Mouse (Mus musculus) B cell, adult 2 months (primary cell): ENCODE data around the gene Dars2.
A peak's percentile ranks its signal among the peaks of the same experiment; 100 is the strongest.
"Not testable (repeated sequence)": the region's sequence is repeated elsewhere in the genome, so short reads cannot be mapped to it uniquely, and the experiment has no call there.

Source experiments
- DNase-seq, 2 experiments: peaks; one replicate each; pipeline ENCODE4 v3.0.0; 2022

Dars2 gene

DNA sequence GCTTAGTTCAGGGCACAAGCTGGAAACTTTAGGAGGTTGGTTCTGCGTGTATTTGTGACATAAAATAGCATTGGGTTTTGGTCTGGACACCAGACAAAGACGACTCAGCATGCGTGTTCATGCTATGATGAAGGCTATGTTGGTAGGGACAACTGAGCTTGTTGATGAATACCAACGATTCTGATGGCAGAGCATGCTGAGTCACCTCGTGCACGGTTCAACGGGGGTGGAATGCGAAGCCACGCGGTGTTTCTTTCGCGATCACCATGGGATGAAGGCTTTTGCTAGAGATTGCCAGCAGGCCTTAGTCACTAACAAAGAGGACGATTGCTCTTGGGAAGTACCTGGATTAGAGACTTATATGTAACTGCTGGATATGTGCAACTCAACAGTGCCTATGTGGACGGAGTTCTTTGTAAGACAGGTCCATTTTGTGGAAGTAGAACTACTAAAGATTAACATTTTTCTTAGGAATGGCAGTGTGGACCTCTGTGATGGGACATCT, 35.1 kb downstream of the Dars2 start:
- no peak for DNase-seq

DNA sequence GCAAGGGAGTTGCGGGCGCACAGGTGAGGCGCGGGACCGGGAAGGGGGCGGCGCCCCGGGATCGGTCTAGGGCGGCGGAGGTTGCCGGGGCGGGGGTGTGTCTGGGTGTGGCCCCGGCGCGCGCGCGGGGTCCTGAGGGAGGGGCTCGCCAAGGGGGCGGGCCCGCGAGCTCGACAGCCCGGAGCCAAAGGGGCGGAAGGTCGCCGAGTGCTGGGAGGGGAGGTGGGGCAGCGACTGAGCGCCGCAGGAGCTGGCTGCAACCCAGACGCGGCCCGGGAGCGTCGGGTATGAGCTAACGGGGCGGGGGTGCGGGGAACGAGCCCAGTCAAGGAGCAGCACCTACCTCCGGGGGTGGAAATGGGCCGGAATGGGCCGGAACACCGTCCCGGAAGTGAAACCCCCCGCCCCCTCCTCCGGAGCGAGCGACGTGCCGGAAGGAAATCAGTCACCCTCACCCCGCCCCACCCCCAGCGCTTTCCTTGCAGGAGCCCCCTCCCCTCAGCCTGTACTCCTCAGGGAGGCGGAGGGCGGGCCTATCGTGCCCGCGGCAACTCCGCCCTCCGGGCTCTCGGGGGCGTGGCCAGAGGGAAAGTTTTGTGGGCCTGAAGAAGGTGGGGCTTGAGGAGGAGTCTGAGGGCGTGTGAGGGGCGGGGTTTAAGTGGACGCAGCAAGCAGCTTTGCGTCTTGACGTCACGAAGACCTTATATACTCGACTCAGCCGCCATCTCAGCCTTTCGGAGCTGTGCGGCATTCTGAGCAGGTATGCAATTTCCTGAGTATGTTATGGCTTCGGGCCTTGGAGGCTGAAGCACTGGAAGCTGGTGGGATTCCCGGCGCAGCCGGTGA, 35.8 kb downstream of the Dars2 start, which contains the start of gene Zbtb37:
Gene Zbtb37 (minus strand): TSS at position 415 of the 846 bp plus-strand sequence.
- peak; percentile 99 for DNase-seq

DNA sequence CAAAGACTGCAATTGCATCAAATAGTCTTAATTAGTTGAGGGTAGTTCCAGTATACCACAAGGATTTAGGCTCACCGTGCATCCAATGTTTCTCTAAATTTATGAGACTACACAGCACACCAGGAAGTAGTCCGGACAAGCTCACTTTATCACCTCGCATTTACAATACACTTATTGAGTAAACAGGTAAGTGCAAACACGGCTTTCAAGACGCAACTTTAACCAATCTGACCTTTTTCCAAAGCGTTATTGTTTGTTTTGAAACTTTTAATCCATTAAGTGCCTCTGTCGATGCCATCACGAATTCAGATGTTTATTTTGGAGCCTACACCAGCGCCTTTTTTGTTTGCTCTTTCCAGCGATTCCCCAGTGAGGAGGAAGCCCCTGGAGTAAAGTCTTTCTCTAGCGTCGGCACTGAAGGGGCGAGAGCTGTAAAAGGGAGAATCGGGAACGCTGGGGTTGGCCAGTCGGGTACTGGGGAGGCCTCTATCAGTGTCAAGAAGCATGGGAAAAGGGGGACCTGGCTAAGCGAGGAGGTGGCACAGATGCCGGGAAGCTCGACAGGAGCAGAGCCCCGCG, 36.5 kb downstream of the Dars2 start:
- peak in 1 of 2 experiments; percentile 9 for DNase-seq

DNA sequence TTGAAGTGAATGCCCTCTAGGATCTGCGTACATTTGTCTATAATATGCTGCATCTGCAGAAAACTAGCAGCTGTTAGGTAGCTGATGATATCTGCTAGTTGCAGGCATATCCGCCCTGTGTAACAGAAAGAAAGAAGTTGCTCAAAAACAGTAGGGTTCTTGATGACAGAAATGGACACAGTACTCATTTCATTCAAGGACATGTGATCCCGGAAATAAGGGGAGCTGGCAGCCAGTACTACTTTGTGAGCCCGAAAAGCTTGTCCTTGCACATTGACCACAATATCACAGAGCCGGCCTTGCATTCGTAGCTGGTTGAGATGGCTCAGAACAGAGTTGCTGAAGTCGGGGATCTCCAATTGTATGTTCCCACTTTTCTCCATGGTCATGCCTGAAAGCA, 38.1 kb downstream of the Dars2 start:
- no peak for DNase-seq

DNA sequence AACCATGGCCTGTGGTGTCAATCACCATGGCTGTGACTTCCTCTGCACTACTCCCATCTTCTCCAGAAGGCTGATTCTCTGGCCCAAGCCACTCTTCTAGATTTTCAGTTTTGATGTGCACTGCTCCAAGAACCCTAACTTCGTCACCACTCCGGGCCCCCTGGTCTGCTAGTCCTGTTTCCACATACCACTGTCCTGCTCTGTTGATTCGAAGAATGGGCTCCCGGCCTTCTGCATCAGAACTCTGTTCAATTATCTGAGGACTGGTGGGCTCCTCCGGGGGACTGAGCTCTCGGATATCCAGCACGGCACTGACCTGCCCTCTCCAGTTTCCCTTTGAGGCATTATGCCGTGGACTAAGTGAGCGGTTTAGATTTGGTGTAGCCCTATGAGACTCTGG, 38.6 kb downstream of the Dars2 start:
- no peak for DNase-seq

DNA sequence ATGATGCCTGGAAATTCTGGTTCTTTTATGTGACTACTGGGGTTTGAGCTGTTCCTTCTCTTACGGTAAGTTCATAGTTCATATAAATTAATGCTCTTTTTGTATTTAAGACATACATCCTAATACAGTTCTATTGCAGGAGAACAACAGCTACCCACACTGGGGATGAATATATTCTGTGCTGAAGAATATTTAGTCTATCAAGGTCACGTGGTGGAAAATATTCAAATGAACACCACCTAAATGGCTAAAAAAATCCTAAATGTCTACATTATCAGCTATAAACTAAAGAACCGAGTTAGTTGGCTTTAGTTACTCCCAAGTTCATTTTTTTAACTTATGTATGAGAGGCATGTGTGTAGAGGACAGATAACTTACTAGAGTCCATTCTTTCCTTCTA, 40.4 kb downstream of the Dars2 start:
- DNase-seq: no peak

DNA sequence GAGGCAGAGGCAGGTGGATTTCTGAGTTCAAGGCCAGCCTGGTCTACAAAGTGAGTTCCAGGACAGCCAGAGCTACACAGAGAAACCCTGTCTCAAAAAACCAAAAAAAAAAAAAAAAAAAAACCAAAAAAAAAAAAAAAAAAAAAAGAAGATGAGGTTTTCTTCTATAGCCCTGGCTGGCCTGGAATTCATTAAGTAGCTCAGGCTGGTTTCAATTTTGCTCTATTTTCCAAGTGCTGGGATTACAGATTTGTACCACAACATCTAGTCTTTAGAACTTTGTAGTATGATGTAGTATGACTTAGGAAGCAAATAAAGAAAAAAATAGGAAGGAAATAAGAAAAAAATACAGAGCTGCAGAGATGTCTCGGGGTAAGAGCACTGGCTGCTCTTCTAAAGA, 42.0 kb downstream of the Dars2 start:
- not testable (repeated sequence) for DNase-seq

DNA sequence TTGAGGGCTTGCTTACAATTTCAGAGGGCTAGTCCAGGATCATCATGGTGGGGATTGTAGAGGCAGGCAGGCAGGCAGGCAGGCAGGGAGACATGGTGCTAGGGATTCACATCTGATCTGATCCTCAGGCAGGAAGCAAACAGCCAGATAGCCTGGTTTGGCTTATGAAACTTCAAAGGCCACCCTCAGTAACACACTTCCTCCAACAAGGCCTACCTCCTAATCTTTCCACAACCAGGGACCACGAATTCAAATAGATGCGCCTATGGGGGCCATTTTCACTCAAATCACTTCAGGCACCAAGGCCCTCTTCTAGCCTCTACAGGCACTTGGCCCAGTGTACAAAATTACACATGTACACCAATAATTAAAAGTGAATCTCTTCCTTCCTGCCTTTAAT, 43.3 kb downstream of the Dars2 start:
- DNase-seq: no peak

GRCm38 (mm10) chr1:161025410-161026210, 44.8 kb downstream of the Dars2 start:
- DNase-seq: no peak

DNA sequence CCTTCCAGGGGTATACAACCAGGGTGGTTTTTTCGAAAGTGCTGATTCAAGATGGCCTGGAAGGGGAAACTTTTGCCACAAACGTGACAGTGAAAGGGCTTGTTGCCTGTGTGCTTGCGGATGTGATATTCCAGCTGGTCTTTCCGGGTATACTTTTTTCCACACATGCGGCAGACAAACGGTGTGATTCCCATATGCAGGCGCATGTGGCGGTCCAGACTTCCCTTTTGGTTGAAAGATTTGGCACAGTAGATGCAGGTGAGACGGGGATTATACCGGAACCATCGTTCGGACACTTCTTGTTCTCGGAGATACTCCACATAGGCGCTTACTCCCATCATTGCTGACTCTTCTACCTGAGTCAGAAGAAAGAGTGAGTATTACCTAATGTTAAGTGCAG, 50.4 kb downstream of the Dars2 start:
- DNase-seq: no peak

DNA sequence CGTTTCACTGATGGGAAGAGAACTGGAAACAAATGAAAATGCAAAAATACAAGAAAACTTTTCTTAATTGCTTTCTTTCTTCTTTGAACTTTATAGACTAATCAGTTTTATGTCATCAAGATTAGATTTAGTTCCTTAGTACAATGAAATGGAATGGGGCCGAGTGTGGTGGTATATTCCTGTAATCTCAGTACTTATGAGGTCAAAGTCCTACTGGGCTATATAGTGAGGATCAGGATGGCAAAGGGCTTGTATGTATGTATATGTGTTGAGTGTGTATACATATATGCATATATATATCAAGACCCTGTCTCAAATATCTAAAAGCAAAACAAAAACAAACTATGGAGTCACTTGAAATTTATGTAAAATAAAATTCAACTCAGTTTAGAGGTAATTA, 54.1 kb downstream of the Dars2 start:
- DNase-seq: no peak

GRCm38 (mm10) chr1:161010436-161010835, 60.0 kb downstream of the Dars2 start:
- DNase-seq: no peak

- DNase-seq: no peak
Observed at GRCm38 (mm10) chr1:161008038-161008437, 62.4 kb downstream of the Dars2 start.

DNA sequence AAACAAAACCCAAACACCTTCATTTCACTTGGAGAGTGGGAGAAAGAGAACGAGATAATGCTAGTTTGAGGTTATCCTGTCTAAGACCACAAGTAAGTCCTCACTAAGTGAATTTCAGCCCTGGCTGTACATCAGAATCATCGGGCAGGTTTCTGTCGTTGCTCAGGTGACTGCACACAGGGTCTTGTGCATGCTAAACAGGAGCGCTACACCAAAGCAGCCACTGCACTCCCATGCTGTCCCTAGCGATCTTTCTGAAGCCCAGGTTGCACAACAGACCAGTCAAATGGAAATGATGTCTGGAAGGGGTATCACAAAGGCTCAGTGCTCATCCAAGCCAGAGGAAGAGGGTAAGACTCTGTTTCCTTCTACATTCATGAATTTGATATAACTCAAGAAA, 64.0 kb downstream of the Dars2 start:
- no peak for DNase-seq

GRCm38 (mm10) chr1:161005526-161005925, 64.9 kb downstream of the Dars2 start:
- DNase-seq: no peak

DNA sequence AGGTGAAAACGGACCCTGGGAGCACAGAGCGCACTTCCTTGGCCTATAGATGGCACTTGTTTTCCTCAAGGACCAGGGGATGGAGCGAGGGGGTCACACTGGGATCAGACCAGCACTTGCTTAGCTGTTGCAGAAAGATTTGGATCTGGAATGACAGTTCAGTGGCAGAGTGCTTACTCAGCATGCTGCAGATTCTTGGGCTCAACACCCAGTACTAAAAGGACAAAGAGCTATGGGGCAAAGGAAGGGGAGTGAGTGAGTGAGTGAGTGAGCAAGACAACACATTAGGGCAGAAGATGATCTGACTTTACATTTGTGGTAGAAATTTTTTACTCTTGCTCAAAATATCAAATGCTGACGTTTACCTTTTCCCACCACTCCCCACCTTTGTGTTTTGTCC, 65.5 kb downstream of the Dars2 start:
- no peak for DNase-seq

- no peak for DNase-seq
Observed at GRCm38 (mm10) chr1:160993851-160994250, 76.6 kb downstream of the Dars2 start.
